Mouse (Mus musculus): ENCODE results near the gene Dot1l.

The Dot1l gene

GRCm38 (mm10) chr10:80792175-80793032, 37.4 kb downstream of the Dot1l start:
- DNase-seq (ENCODE audit: extremely low spot score, low spot score), result no peak

- no peak for DNase-seq (ENCODE audit: extremely low spot score, low spot score)
These were observed 38.2 kb downstream of the Dot1l start for GRCm38 (mm10) chr10:80793033-80793784.

- no peak for DNase-seq (ENCODE audit: extremely low spot score, low spot score)
These were observed 38.8 kb downstream of the Dot1l start for GRCm38 (mm10) chr10:80793803-80794202.

GRCm38 (mm10) chr10:80794750-80795149, 39.7 kb downstream of the Dot1l start:
- no peak for DNase-seq (ENCODE audit: extremely low spot score, low spot score)

GRCm38 (mm10) chr10:80796307-80796848, 41.4 kb downstream of the Dot1l start:
- DNase-seq (ENCODE audit: extremely low spot score, low spot score), result no peak

GRCm38 (mm10) chr10:80797186-80798149, 42.5 kb downstream of the Dot1l start:
- no peak for DNase-seq (ENCODE audit: extremely low spot score, low spot score)

DNA sequence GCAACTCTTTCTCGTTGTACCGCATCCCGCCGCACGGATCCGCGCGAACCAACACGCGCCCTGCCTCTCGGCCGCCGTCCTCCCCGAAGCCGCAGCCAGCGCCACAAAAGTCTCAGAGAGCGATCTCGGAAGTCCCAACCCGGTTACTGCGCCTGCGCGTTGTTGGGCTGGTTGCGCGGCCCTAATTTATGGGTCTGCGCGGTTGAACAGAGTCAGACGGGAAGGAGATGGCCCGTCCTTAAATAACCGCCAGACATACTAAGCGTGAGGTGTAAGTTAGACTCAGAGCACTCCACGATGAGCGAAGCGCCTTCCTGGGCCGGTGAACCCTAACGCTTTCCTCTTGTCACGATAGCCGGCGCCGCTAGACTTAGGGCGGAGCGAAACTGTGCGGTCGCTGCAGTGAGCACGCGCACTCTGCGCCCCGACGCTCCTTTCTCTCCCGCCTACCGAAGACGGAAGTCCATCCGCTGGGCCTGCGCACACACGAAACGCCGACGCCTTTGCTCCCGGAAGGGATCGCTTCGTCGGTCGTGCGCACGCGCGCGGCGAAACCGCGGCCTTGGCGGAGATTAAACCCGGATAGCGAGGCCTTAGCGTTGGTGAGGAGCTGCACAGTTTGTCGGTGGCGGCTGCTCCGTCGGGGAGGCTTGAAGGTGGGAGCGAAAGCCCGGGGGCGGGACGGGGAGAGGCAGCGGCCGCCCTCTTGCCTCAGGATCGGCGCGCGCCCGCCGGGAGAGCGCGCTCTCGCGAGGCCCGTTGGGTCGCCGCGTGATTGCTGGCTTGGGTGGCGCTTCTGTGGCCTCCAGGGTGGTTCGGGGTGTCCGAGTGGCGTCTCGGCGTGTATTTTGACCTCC, 43.4 kb downstream of the Dot1l start, which contains the start of the genes Sf3a2 and Plekhj1:
Gene Sf3a2, plus strand, starts transcription at position 49 of the 857 bp plus-strand sequence.
Gene Plekhj1, minus strand, starts transcription at position 477 of the 857 bp plus-strand sequence.
- peak; percentile 96 for DNase-seq (ENCODE audit: extremely low spot score, low spot score)

DNA sequence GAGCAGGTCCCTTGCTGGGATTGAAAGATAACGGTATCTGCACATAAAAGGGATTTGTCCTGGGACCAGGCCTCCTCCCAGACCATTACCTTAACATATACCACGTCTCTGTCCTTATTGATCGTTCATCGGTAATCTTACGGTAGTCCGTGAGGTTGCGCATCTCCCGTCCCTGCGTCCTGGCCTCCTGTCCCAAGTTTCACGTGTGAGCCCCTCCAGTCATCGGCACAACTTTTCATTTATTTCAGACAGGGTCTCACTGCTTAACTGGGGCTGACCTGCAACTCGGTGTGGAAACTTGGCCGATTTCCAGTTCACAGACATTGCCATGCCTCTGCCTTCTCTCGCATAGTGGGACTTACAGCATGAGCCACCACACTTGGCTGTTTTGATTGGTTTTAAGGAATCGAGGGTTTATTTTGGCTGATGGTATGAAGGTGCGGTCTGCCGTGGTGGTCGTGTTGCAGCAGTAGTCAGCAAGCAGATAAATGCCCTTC, 44.1 kb downstream of the Dot1l start:
- DNase-seq (ENCODE audit: extremely low spot score, low spot score), result peak; percentile 43

- DNase-seq (ENCODE audit: extremely low spot score, low spot score), result no peak
These were observed 47.4 kb downstream of the Dot1l start for GRCm38 (mm10) chr10:80802204-80802912.

GRCm38 (mm10) chr10:80802996-80803395, 48.0 kb downstream of the Dot1l start:
- no peak for DNase-seq (ENCODE audit: extremely low spot score, low spot score)

GRCm38 (mm10) chr10:80804340-80804739, 49.3 kb downstream of the Dot1l start:
- no peak for DNase-seq (ENCODE audit: extremely low spot score, low spot score)

GRCm38 (mm10) chr10:80804916-80805315, 49.9 kb downstream of the Dot1l start, which contains the start of gene Amh:
Gene Amh, plus strand, starts transcription at chr10:80805243.
- DNase-seq (ENCODE audit: extremely low spot score, low spot score), result no peak

DNA sequence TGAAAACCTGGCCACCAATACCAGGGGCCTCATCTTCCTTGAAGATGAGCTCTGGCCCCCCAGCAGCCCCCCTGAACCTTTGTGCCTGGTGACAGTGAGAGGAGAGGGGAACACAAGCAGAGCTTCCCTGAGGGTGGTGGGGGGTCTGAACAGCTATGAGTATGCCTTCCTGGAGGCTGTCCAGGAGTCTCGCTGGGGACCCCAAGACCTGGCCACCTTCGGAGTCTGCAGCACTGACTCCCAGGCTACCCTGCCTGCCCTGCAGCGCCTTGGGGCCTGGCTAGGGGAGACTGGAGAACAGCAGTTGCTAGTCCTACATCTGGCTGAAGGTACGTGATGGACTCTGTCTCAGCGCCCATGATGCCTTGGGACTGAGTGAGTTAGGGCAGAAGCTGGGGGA, 50.3 kb downstream of the Dot1l start:
- no peak for DNase-seq (ENCODE audit: extremely low spot score, low spot score)

GRCm38 (mm10) chr10:80805925-80806324, 50.9 kb downstream of the Dot1l start:
- peak; percentile 85 for DNase-seq (ENCODE audit: extremely low spot score, low spot score)

GRCm38 (mm10) chr10:80806341-80807056, 51.5 kb downstream of the Dot1l start:
- no peak for DNase-seq (ENCODE audit: extremely low spot score, low spot score)

- DNase-seq (ENCODE audit: extremely low spot score, low spot score), result peak; percentile 82
These were observed 52.1 kb downstream of the Dot1l start for GRCm38 (mm10) chr10:80807057-80807627.

DNA sequence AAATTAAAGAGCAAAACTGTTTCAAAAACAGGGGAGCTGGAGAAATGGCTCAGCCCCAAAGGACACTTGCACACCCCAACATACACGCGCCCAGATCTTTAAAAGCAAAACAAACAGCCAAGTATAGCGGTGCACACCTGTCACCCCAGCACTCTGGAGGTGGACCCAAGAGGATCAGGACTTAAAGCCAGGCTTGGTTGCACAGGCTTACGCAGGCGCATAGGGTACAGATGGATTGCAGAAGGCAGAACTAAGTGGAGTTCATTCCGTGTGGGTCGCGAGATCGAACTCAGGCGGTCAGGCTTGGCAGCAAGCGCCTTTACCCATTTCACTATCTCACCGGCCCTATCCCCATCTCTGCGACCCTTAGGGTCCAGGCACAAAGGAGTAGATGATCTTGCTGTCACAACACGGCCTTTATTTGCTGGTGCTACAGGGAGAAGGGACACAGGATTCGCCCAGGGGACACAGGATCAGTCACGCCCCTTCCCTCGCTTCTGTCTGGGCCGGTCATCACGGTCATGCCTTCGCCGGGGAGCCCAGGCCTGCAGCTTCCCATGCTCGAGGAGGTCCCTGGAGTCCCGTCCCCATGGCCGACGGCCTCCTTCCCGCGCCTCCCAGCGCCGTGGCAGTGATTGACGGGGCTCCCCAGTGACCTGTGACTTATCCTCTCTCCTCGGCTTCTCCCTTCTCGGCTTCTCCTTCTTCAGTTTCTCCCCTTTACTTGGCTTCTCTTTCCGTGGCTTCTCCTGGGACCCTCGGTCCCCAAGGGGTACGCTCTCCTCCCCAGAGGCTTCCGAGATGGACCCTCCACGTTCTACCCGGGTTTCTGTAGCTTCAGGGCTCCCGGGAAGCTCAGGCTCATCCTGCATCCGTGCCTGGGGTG, 53.3 kb downstream of the Dot1l start:
- peak; percentile 58 for DNase-seq (ENCODE audit: extremely low spot score, low spot score)
